Comparison of ENCODE assay signal across 8 mouse cellular contexts in the genomic region with DNA sequence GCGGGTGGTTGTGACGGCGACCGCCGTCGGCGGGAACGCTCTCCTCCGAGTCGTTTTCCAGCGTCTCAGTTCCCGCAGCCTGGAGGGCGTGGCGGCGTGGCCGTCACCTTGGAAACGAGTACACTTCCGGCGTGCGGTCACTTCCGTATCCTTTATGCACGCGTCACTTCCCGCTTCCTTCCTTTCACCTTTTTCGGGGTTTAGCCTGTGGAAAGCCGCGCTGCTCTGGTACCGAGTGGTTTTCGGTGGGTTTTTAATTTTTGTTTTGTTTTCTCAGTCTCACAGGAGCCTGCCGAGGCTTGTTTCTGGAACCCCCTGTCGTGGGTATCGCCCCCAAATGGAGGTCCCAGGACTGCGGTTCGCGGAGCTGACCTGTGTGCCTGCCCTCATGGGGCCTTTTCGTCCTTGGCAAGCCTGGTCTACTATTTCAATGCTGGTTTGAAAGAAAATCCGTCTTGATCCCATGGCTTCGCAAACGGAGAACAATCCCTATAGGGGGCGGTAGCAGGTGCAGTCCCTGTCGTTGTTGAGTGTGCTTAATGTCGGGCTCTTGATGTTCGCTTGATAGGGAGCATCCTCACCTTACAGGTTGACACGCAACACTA. TPM values are rescaled to one million over a fixed set of nuclear protein-coding genes. Genes with fewer than 3 reads are reported as not detected.
A peak's percentile ranks its signal among the peaks of the same experiment; 100 is the strongest.
DNase-seq lines count a peak whose midpoint lies in the region; ATAC-seq and TF ChIP-seq lines count a peak whose summit lies in the region.

A gene (minus strand): TSS at position 122 of the 605 bp plus-strand sequence.

- peak within 1 kb of the TSS; percentile 85 for H3K4me3 ChIP-seq in ES-Bruce4 (ENCODE audit: low read depth, low read length)
- peak within 1 kb of the TSS; percentile 91 for H3K4me3 ChIP-seq in forebrain, embryonic 13.5 days
- H3K4me3 ChIP-seq in liver, postnatal 0 days (ENCODE audit: low read depth, low read length): peak within 1 kb of the TSS; percentile 76
- peak within 1 kb of the TSS; percentile 85 for H3K4me3 ChIP-seq in neural tube, embryonic 14.5 days (ENCODE audit: low read depth, low read length)

- H3K4me1 ChIP-seq in ES-Bruce4 (ENCODE audit: control insufficient read depth, insufficient read depth, low read length): peaks cover 2% of the 10 kb centered on the region
- H3K4me1 ChIP-seq in forebrain, embryonic 13.5 days: peaks cover 25% of the 10 kb centered on the region
- peaks cover 7% of the 10 kb centered on the region for H3K4me1 ChIP-seq in liver, postnatal 0 days (ENCODE audit: insufficient read depth)
- H3K4me1 ChIP-seq in neural tube, embryonic 14.5 days (ENCODE audit: control insufficient read depth, insufficient read depth, low read length): peaks cover 16% of the 10 kb centered on the region

- H3K36me3 ChIP-seq in ES-Bruce4 (ENCODE audit: control insufficient read depth, insufficient read depth, low read length, poor library complexity, severe bottlenecking): peaks cover 12% of the 10 kb centered on the region
- H3K36me3 ChIP-seq in forebrain, embryonic 13.5 days (ENCODE audit: poor library complexity, severe bottlenecking): peaks cover 12% of the 10 kb centered on the region; the same call in 1 of the 2 replicates
- H3K36me3 ChIP-seq in liver, postnatal 0 days (replicated peaks; ENCODE audit: insufficient read depth, low read length): 0 out of 2 replicates have a peak, but pooled peaks cover 6% of the 10 kb centered on the region
- 0 out of 2 replicates have a peak, but pooled peaks cover 3% of the 10 kb centered on the region for H3K36me3 ChIP-seq in neural tube, embryonic 14.5 days (ENCODE audit: control insufficient read depth, insufficient read depth, low read length)

- H3K9me3 ChIP-seq in ES-Bruce4 (replicated peaks; ENCODE audit: control insufficient read depth, insufficient read depth, low read length, poor library complexity, severe bottlenecking): no peaks in the 10 kb centered on the region
- H3K9me3 ChIP-seq in forebrain, embryonic 13.5 days (replicated peaks): no peaks in the 10 kb centered on the region
- H3K9me3 ChIP-seq in liver, postnatal 0 days (ENCODE audit: low read length): no peaks in the 10 kb centered on the region
- H3K9me3 ChIP-seq in neural tube, embryonic 14.5 days (ENCODE audit: control insufficient read depth, low read length): no peaks in the 10 kb centered on the region

- peak; percentile 8 for TF ChIP-seq POLR2A in ES-Bruce4 (IDR thresholded peaks at IDR 0.05; ENCODE audit: insufficient read depth, low read length)

- intact Hi-C loops in heart, postnatal 10 days (cut with DNase I): loop anchor here (2.0 to 10.0 kb wide), 3 partner anchors 104 to 328 kb away; a partner anchor contains a TSS

- H3K9ac ChIP-seq in ES-Bruce4 (ENCODE audit: low read depth, poor library complexity, severe bottlenecking): peak within 1 kb of the TSS; percentile 64
- H3K9ac ChIP-seq in forebrain, embryonic 13.5 days: peak within 1 kb of the TSS; percentile 85
- H3K9ac ChIP-seq in liver, postnatal 0 days (replicated peaks): peak within 1 kb of the TSS; percentile 78
- peak within 1 kb of the TSS; percentile 64 for H3K9ac ChIP-seq in neural tube, embryonic 14.5 days (replicated peaks; ENCODE audit: low read depth, low read length)

- no peak within 1 kb of the TSS for H3K27ac ChIP-seq in ES-Bruce4 (ENCODE audit: insufficient read depth, low read length)
- peak within 1 kb of the TSS; percentile 79 for H3K27ac ChIP-seq in forebrain, embryonic 13.5 days
- peak within 1 kb of the TSS; percentile 79 for H3K27ac ChIP-seq in liver, postnatal 0 days (ENCODE audit: low read depth)
- peak within 1 kb of the TSS; percentile 73 for H3K27ac ChIP-seq in neural tube, embryonic 14.5 days (ENCODE audit: low read depth, low read length)

- peak within 1 kb of the TSS; percentile 97 for H3K4me2 ChIP-seq in forebrain, embryonic 13.5 days
- H3K4me2 ChIP-seq in liver, postnatal 0 days (ENCODE audit: low read depth, low read length): peak within 1 kb of the TSS; percentile 96
- H3K4me2 ChIP-seq in neural tube, embryonic 14.5 days (ENCODE audit: low read depth, low read length): peak within 1 kb of the TSS; percentile 98

- no peak for TF ChIP-seq EP300 in ES-Bruce4 (IDR thresholded peaks at IDR 0.05; ENCODE audit: insufficient read depth, low read depth, low read length)
- no peak for TF ChIP-seq EP300 in liver, postnatal 0 days (IDR thresholded peaks at IDR 0.05; ENCODE audit: low read depth)

- WGBS in forebrain, embryonic 13.5 days: under 1% methylated on average over 44 of the region's 44 CpGs
- under 1% methylated on average over 44 of the region's 44 CpGs for WGBS in large intestine, adult 2 months
- under 1% methylated on average over 44 of the region's 44 CpGs for WGBS in liver, postnatal 0 days (ENCODE audit: insufficient replicate concordance)
- under 1% methylated on average over 44 of the region's 44 CpGs for WGBS in neural tube, embryonic 14.5 days

- TF ChIP-seq CTCF in ES-Bruce4 (IDR thresholded peaks at IDR 0.05; ENCODE audit: low read depth, low read length): no peak
- peak; percentile 45 for TF ChIP-seq CTCF in liver, postnatal 0 days (IDR thresholded peaks at IDR 0.05; ENCODE audit: low read depth)

- DNase-seq in heart, postnatal 10 days: peak; percentile 94 to 96
- peak; percentile 79 for DNase-seq in large intestine, adult 2 months (ENCODE audit: low read depth, low spot score)
- DNase-seq in liver, postnatal 0 days: peak; percentile 94
- peak; percentile 96 for DNase-seq in testis, postnatal 10 days (ENCODE audit: low spot score)

- no peaks in the 10 kb centered on the region for H3K27me3 ChIP-seq in ES-Bruce4 (ENCODE audit: control insufficient read depth, insufficient read depth, low read length, poor library complexity, severe bottlenecking)
- H3K27me3 ChIP-seq in forebrain, embryonic 13.5 days: 0 out of 2 replicates have a peak, but pooled peaks cover 3% of the 10 kb centered on the region
- no peaks in the 10 kb centered on the region for H3K27me3 ChIP-seq in liver, postnatal 0 days (ENCODE audit: insufficient read depth, low read length)
- H3K27me3 ChIP-seq in neural tube, embryonic 14.5 days (ENCODE audit: control insufficient read depth, insufficient read depth, low read length): no peaks in the 10 kb centered on the region

- peak; percentile 98 for ATAC-seq in cerebellum, adult (ENCODE audit: insufficient number of reproducible peaks, low FRiP score, low TSS enrichment)
- peak; percentile 99 for ATAC-seq in forebrain, embryonic 13.5 days
- ATAC-seq in liver, postnatal 0 days: peak; percentile 97
- peak; percentile 99 for ATAC-seq in neural tube, embryonic 14.5 days (ENCODE audit: low read depth)

RNA-seq across cellular contexts. Expression of the gene that starts here (rescaled TPM):
- 2.1 and 2.5 TPM in 2 replicates for polyA plus RNA-seq in ES-Bruce4 (2011; ENCODE audit: insufficient read depth, insufficient read length, low read depth, missing spikeins)
- 10.9 and 15.6 TPM in 2 replicates for polyA plus RNA-seq in forebrain, embryonic 13.5 days (2015; fragmentation: Nextera tagmentation; extraction: Ambion mirVana)
- total RNA-seq in heart, postnatal 10 days (2021): 1 to 10 TPM; 1.9 to 2.1 TPM
- polyA plus RNA-seq in large intestine, adult 2 months (2012; rRNA removed): 0.30 and 0.36 TPM in 2 replicates
- polyA plus RNA-seq in liver, postnatal 0 days (2015; fragmentation: Nextera tagmentation; extraction: Ambion mirVana): 0.45 and 0.67 TPM in 2 replicates
- polyA plus RNA-seq in neural tube, embryonic 14.5 days (2014; fragmentation: Nextera tagmentation; extraction: Ambion mirVana): 16.5 and 17.8 TPM in 2 replicates

Comparison
In these comparisons a context has a peak if more than half of its experiments do, and no peak if none do; other contexts are left out.
1. Peak in DNase-seq in large intestine, adult 2 months; RNA of the gene not detected or under 1 TPM.
2. Peak in DNase-seq, ATAC-seq, H3K4me3 ChIP-seq, H3K27ac ChIP-seq, H3K9ac ChIP-seq and H3K4me2 ChIP-seq in liver, postnatal 0 days; RNA of the gene not detected or under 1 TPM.